Mouse (Mus musculus) mesoderm, embryonic 11.5 days (tissue): ENCODE measurements around the gene Amz1.

ENCODE experiments used
- DNase-seq: peaks from one replicate; pipeline ENCODE4 v3.0.0-alpha.2; 2012; ENCODE audit warnings: low read depth, low spot score

Gene Amz1

GRCm38 (mm10) chr5:140801782-140802181 is 77.9 kb downstream of the Amz1 start:
- no peak for DNase-seq

- DNase-seq, result no peak
Observed at GRCm38 (mm10) chr5:140806252-140806651, 82.3 kb downstream of the Amz1 start.

GRCm38 (mm10) chr5:140806939-140807338 is 83.0 kb downstream of the Amz1 start:
- DNase-seq, result no peak
